25 mouse cellular contexts compared by ENCODE assay signal in genomic region chr19:31340898-31341297, GRCm38 (mm10).
DNase-seq lines count a peak whose midpoint lies in the region; ATAC-seq and TF ChIP-seq lines count a peak whose summit lies in the region.
"Had no signal": no experiment of that assay in that cellular context is flagged by ENCODE, and none has a peak within 500 bp of the region (broad histone marks: within the 10 kb centered on the region; RNA-seq: fewer than 3 reads in every experiment).

No protein-coding gene starts in this region.

- WGBS in lung, embryonic 14.5 days, result 24% methylated on average over 1 of the region's 1 CpGs
- WGBS in intestine, embryonic 15.5 days, result 20% methylated on average over 1 of the region's 1 CpGs
- WGBS in limb, embryonic 14.5 days, result 24% methylated on average over 1 of the region's 1 CpGs
- WGBS in heart, embryonic 11.5 days (ENCODE audit: insufficient replicate concordance), result 53% methylated on average over 1 of the region's 1 CpGs
- 71% methylated on average over 1 of the region's 1 CpGs for WGBS in hindbrain, embryonic 10.5 days

- H3K36me3 ChIP-seq in lung, embryonic 14.5 days (ENCODE audit: insufficient read depth), result no peaks in the 10 kb centered on the region
- no peaks in the 10 kb centered on the region for H3K36me3 ChIP-seq in intestine, embryonic 15.5 days
- H3K36me3 ChIP-seq in limb, embryonic 14.5 days (ENCODE audit: control insufficient read depth, insufficient read depth, low read length), result no peaks in the 10 kb centered on the region
- H3K36me3 ChIP-seq in heart, embryonic 11.5 days (ENCODE audit: control insufficient read depth, insufficient read depth, low read length), result no peaks in the 10 kb centered on the region
- H3K36me3 ChIP-seq in hindbrain, embryonic 10.5 days, result no peaks in the 10 kb centered on the region
- H3K36me3 ChIP-seq: forebrain, embryonic 10.5 days; heart, embryonic 12.5 days; heart, embryonic 15.5 days had no signal

- TF ChIP-seq CTCF in lung, embryonic 14.5 days (IDR thresholded peaks at IDR 0.05; ENCODE audit: low read depth), result no peak

- no peaks in the 10 kb centered on the region for H3K4me1 ChIP-seq in lung, embryonic 14.5 days (ENCODE audit: insufficient read depth)
- 0 out of 2 replicates have a peak, but pooled peaks cover 4% of the 10 kb centered on the region for H3K4me1 ChIP-seq in intestine, embryonic 15.5 days (replicated peaks)
- H3K4me1 ChIP-seq in limb, embryonic 14.5 days (ENCODE audit: control insufficient read depth, insufficient read depth, low read length), result no peaks in the 10 kb centered on the region
- H3K4me1 ChIP-seq in heart, embryonic 11.5 days (ENCODE audit: control insufficient read depth, insufficient read depth, low read length), result no peaks in the 10 kb centered on the region
- H3K4me1 ChIP-seq in hindbrain, embryonic 10.5 days (replicated peaks), result no peaks in the 10 kb centered on the region
- H3K4me1 ChIP-seq: forebrain, embryonic 13.5 days; heart, embryonic 12.5 days had no signal

- H3K27me3 ChIP-seq in lung, embryonic 14.5 days (ENCODE audit: insufficient read depth, low read length), result no peaks in the 10 kb centered on the region
- no peaks in the 10 kb centered on the region for H3K27me3 ChIP-seq in intestine, embryonic 15.5 days (replicated peaks)
- no peaks in the 10 kb centered on the region for H3K27me3 ChIP-seq in limb, embryonic 14.5 days (ENCODE audit: control insufficient read depth, insufficient read depth, low read length)
- H3K27me3 ChIP-seq in heart, embryonic 11.5 days (ENCODE audit: control insufficient read depth, insufficient read depth, low read length), result no peaks in the 10 kb centered on the region
- no peaks in the 10 kb centered on the region for H3K27me3 ChIP-seq in hindbrain, embryonic 10.5 days (ENCODE audit: insufficient read depth, poor library complexity, severe bottlenecking)
- H3K27me3 ChIP-seq: forebrain, embryonic 13.5 days; heart, embryonic 12.5 days; heart, embryonic 15.5 days had no signal

- no peak overlapping the region for H3K4me2 ChIP-seq in lung, embryonic 14.5 days
- no peak overlapping the region for H3K4me2 ChIP-seq in intestine, embryonic 15.5 days (replicated peaks)
- no peak overlapping the region for H3K4me2 ChIP-seq in limb, embryonic 14.5 days (replicated peaks; ENCODE audit: low read depth, low read length, severe bottlenecking)
- H3K4me2 ChIP-seq in heart, embryonic 11.5 days, result no peak overlapping the region
- H3K4me2 ChIP-seq: forebrain, embryonic 13.5 days; heart, embryonic 12.5 days; heart, embryonic 15.5 days; hindbrain, embryonic 14.5 days had no signal

- DNase-seq in kidney, postnatal 10 days, result peak; percentile 44
- DNase-seq in kidney, postnatal 25 days, result no peak
- peak; percentile 40 for DNase-seq in lung, embryonic 14.5 days
- DNase-seq in lung, postnatal 4 days, result no peak
- peak; percentile 16 for DNase-seq in limb, embryonic 14.5 days (ENCODE audit: low spot score)
- DNase-seq in hindbrain, embryonic 10.5 days (ENCODE audit: low spot score), result no peak
- DNase-seq: adrenal gland, adult 8-10 months; adrenal gland, postnatal 36 days; cerebellum, adult 18-20 months; cerebellum, adult 9-10 months; gastrocnemius, adult 2 months; gastrocnemius, postnatal 14 days; heart, adult 11 months; heart, postnatal 10 days; heart, postnatal 36 days had no signal

- no peak overlapping the region for H3K4me3 ChIP-seq in lung, embryonic 14.5 days (ENCODE audit: low read depth, low read length)
- H3K4me3 ChIP-seq in intestine, embryonic 15.5 days (replicated peaks), result no peak overlapping the region
- H3K4me3 ChIP-seq in limb, embryonic 14.5 days (replicated peaks; ENCODE audit: low read length), result no peak overlapping the region
- no peak overlapping the region for H3K4me3 ChIP-seq in heart, embryonic 11.5 days (ENCODE audit: low read depth, low read length)
- H3K4me3 ChIP-seq in hindbrain, embryonic 10.5 days, result no peak overlapping the region
- H3K4me3 ChIP-seq: forebrain, embryonic 10.5 days; forebrain, embryonic 13.5 days; gastrocnemius, adult 2 months; heart, embryonic 12.5 days; heart, embryonic 15.5 days had no signal

- H3K9me3 ChIP-seq in lung, embryonic 14.5 days (ENCODE audit: low read depth, low read length), result no peaks in the 10 kb centered on the region
- no peaks in the 10 kb centered on the region for H3K9me3 ChIP-seq in intestine, embryonic 15.5 days
- H3K9me3 ChIP-seq in limb, embryonic 14.5 days (ENCODE audit: control insufficient read depth, low read length), result no peaks in the 10 kb centered on the region
- no peaks in the 10 kb centered on the region for H3K9me3 ChIP-seq in heart, embryonic 11.5 days (replicated peaks; ENCODE audit: control insufficient read depth, low read length)
- no peaks in the 10 kb centered on the region for H3K9me3 ChIP-seq in hindbrain, embryonic 10.5 days
- H3K9me3 ChIP-seq: forebrain, embryonic 10.5 days; forebrain, embryonic 13.5 days; heart, embryonic 12.5 days; heart, embryonic 15.5 days had no signal

- ATAC-seq in lung, embryonic 14.5 days (ENCODE audit: insufficient read depth), result no peak
- peak; percentile 59; the same call in 1 of the 2 replicates for ATAC-seq in intestine, embryonic 15.5 days
- no peak for ATAC-seq in limb, embryonic 14.5 days (ENCODE audit: low FRiP score, low read depth)
- no peak for ATAC-seq in heart, embryonic 11.5 days (replicated peaks; ENCODE audit: insufficient number of reproducible peaks, low FRiP score, low TSS enrichment)
- ATAC-seq: activated CD4-positive, CD25-positive, alpha-beta regulatory T cell, adult 4 months; CD4-positive, CD25-positive, alpha-beta regulatory T cell, adult 4 months; forebrain, embryonic 13.5 days; forebrain, embryonic 16.5 days had no signal

- H3K27ac ChIP-seq in lung, embryonic 14.5 days (ENCODE audit: low read depth), result no peak overlapping the region
- H3K27ac ChIP-seq in intestine, embryonic 15.5 days, result no peak overlapping the region
- no peak overlapping the region for H3K27ac ChIP-seq in limb, embryonic 14.5 days (replicated peaks; ENCODE audit: low read depth, low read length)
- H3K27ac ChIP-seq in heart, embryonic 11.5 days (ENCODE audit: low read depth, low read length), result no peak overlapping the region
- H3K27ac ChIP-seq in hindbrain, embryonic 10.5 days, result no peak overlapping the region
- H3K27ac ChIP-seq: forebrain, embryonic 10.5 days; forebrain, embryonic 13.5 days; gastrocnemius, adult 2 months; heart, embryonic 15.5 days; hindbrain, embryonic 14.5 days had no signal

- TF ChIP-seq POLR2A in limb, embryonic 14.5 days (IDR thresholded peaks at IDR 0.05; ENCODE audit: borderline replicate concordance, extremely low read depth, insufficient read depth, insufficient read length), result no peak

- no peak overlapping the region for H3K9ac ChIP-seq in lung, embryonic 14.5 days
- H3K9ac ChIP-seq in intestine, embryonic 15.5 days, result no peak overlapping the region
- H3K9ac ChIP-seq in limb, embryonic 14.5 days (ENCODE audit: low read depth, low read length, severe bottlenecking), result no peak overlapping the region
- H3K9ac ChIP-seq in heart, embryonic 11.5 days (ENCODE audit: low read depth, low read length), result no peak overlapping the region
- H3K9ac ChIP-seq: forebrain, embryonic 13.5 days; heart, embryonic 12.5 days; heart, embryonic 15.5 days; hindbrain, embryonic 14.5 days had no signal

Comparison
In these comparisons a context has a peak if more than half of its experiments do, and no peak if none do; other contexts are left out.
1. DNase-seq: peak in kidney, postnatal 10 days (single experiment), lung, embryonic 14.5 days (single experiment) and limb, embryonic 14.5 days (single experiment); none in kidney, postnatal 25 days (0 of 2), lung, postnatal 4 days (0 of 2) and hindbrain, embryonic 10.5 days (single experiment).